Mouse (Mus musculus) kidney, adult 2 months (tissue): ENCODE measurements around the gene Limch1.

Experiments
- CTCF ChIP-seq: fragments of 200-500 bp; conservative IDR thresholded peaks from 2 replicates; pipeline ENCODE4 v1.5.1; 2011; ENCODE audit warnings: low read depth, mild to moderate bottlenecking, control low read depth, low read length, moderate library complexity, mixed read lengths; ENCODE audit not compliant: insufficient read depth, insufficient read length
- POLR2A ChIP-seq: fragments of 200-500 bp; IDR thresholded peaks from one replicate; pipeline ENCODE4 v1.6.1; 2011; ENCODE audit warnings: low read depth, low read length, control low read depth

DNA sequence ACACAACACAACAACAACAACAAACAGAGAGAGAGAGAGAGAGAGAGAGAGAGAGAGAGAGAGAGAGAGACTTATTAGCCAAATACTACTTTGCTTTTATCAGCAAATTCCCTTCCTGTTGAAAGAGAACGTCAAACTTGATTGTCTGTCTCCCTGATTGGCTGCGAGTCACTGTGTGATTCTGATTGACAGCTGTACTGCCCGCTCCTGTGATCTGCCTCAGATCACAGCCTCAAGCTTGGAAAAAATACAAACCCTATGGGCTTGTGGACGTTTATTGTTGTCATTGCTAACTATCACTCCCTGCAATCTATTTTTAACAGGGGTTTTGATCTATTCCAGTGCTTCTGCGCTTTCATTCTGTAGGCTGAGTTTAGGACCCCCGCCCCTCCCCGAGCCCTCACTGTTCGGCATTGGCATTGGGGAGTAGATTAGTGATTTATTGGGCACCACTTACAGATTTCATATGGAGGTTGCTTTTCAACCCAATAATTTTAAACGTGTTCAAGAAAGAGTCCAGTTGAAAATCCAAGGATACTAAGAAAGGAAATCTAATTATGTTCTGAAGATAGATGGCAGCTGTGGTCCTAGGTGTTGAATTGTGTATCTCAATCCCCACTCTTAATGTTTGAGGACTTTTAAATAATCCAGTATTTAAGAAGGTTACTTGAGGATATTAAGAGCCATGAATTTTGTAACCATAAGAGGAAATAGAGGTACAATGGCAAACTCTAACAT, 39.2 kb downstream of the Limch1 start:
- TF ChIP-seq CTCF (no peak), POLR2A (no peak)
